Mouse (Mus musculus): ENCODE measurements at regions not wholly inside any gene's neighbourhood (a gene's known extent, or its start where the extent isn't known, plus 50 kb on each side); places are given as distances from the start of the nearest gene placed in this dataset.

- DNase-seq (ENCODE audit: low spot score) = no peak
- Histone ChIP-seq H3K27ac (no peak overlapping the region), H3K36me3 (no peaks in the 10 kb centered on the region), H3K27me3 (ENCODE audit: insufficient read depth, poor library complexity, severe bottlenecking) (no peaks in the 10 kb centered on the region), H3K4me1 (replicated peaks) (no peaks in the 10 kb centered on the region), H3K4me3 (no peak overlapping the region), H3K9me3 (no peaks in the 10 kb centered on the region)
- 69% methylated on average over 6 of the region's 6 CpGs for WGBS
Measured at GRCm38 (mm10) chr8:8115595-8116429, 545.2 kb downstream of the Efnb2 start.

GRCm38 (mm10) chr8:8114604-8115003 is 546.4 kb downstream of the Efnb2 start:
- H3K36me3 ChIP-seq = no peaks in the 10 kb centered on the region
- no peak overlapping the region for H3K27ac ChIP-seq

DNA sequence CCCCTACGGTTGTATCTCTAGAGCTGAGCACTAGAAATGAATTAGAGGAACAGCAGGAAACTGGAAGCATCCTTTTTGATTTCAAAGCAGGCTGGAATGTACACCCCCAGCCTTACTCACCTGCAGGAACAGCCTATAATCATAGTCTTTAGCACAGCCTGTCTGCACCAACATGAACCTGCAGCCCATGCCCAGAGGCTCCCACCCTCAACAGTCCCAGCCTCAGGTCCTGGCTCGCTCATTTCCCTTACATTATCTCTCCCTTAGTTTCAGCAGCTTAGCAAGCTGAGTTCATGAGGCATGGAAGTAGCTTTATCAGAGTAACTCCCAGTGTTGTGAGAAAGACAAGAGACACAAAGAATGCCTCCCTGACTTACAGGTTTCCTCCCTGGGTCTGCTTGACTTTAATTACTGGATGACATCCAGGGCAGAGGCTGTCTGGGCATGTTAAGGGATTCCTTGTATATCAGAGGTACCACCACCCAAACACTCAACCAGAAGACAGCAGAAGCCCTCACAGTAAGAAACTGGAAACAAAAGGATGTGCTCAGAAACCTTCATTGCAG is 551.2 kb downstream of the Efnb2 start:
- WGBS = 74% methylated on average over 2 of the region's 2 CpGs
- H3K4me1 ChIP-seq (replicated peaks) = peaks cover 5% of the 10 kb centered on the region; the same call in 1 of the 2 replicates
- DNase-seq (ENCODE audit: low spot score) = no peak
- no peaks in the 10 kb centered on the region for H3K9me3 ChIP-seq
- peak overlapping the region; percentile 45; the same call in 1 of the 2 replicates for H3K27ac ChIP-seq
- H3K4me3 ChIP-seq = no peak overlapping the region
- no peaks in the 10 kb centered on the region for H3K27me3 ChIP-seq (ENCODE audit: insufficient read depth, poor library complexity, severe bottlenecking)
- no peaks in the 10 kb centered on the region for H3K36me3 ChIP-seq

More at GRCm38 (mm10) chr8:8114604-8115003, 546.4 kb downstream of the Efnb2 start:
- no peak overlapping the region for H3K4me3 ChIP-seq
- H3K9me3 ChIP-seq = no peaks in the 10 kb centered on the region
- H3K4me1 ChIP-seq (replicated peaks) = peaks cover 5% of the 10 kb centered on the region; the same call in 1 of the 2 replicates
- no peak for DNase-seq (ENCODE audit: low spot score)
- 93% methylated on average over 3 of the region's 3 CpGs for WGBS
- no peaks in the 10 kb centered on the region for H3K27me3 ChIP-seq (ENCODE audit: insufficient read depth, poor library complexity, severe bottlenecking)

DNA sequence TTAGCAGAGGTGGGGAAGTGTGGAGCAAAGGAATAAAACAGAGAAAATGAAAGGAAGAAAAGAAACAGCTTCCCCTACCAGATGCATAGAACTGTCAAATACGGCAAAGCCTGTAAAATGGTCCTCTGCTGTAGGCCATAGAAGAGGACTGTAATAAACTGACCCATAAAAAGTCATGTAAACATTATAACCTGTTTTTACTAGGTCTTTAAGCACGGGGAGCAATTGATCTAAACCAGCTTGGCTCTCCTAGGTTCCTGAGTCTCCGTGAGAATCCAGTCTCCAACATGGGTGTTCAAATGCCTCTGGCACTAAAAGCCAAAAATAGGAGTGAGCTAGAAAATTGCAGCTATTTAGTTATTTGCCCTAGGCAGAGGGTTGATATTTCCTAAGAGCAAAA is 557.5 kb downstream of the Efnb2 start:
- no peak overlapping the region for H3K4me3 ChIP-seq
- H3K27ac ChIP-seq = no peak overlapping the region
- WGBS = 85% methylated on average over 3 of the region's 3 CpGs
- H3K36me3 ChIP-seq = no peaks in the 10 kb centered on the region
- no peaks in the 10 kb centered on the region for H3K4me1 ChIP-seq (replicated peaks)
- no peaks in the 10 kb centered on the region for H3K27me3 ChIP-seq (ENCODE audit: insufficient read depth, poor library complexity, severe bottlenecking)
- DNase-seq (ENCODE audit: low spot score) = no peak
- no peaks in the 10 kb centered on the region for H3K9me3 ChIP-seq

DNA sequence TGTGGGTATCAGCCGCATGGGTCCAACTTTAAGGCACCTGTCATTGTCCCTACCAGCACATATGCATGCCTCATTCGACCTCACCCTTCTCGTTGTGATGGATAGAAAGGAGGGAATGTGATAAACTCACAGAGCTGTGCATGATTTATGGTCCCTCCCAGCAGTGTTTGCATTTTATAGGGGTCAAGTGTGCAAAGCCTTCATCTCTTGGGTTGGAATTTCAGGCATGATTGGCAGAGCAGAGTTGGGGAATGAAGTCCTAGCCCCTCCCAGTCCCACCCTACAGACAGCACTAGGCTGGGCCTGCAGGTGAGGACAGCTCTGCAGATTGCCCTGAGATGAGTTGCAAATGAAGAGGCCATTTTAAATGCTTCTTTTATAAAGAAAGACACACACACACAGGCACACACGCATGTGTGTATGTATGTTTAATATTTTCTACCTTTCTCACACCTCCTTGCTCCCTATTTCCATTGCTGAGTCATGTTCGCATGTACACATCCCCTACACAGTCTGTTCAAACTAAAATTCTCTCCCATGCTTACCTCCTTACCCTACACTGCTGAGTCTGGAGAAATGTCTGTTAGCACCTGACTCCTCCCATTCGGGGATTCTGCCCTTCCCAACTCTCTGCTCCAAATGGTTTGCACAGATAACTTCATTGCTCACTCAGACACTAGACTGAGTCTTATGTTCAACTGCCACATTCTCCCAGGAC is 558.9 kb downstream of the Efnb2 start:
- Histone ChIP-seq H3K27me3 (ENCODE audit: insufficient read depth, poor library complexity, severe bottlenecking) (no peaks in the 10 kb centered on the region), H3K27ac (no peak overlapping the region), H3K9me3 (no peaks in the 10 kb centered on the region), H3K36me3 (no peaks in the 10 kb centered on the region), H3K4me3 (no peak overlapping the region), H3K4me1 (replicated peaks) (no peaks in the 10 kb centered on the region)
- DNase-seq (ENCODE audit: low spot score) = no peak
- 76% methylated on average over 6 of the region's 6 CpGs for WGBS

DNA sequence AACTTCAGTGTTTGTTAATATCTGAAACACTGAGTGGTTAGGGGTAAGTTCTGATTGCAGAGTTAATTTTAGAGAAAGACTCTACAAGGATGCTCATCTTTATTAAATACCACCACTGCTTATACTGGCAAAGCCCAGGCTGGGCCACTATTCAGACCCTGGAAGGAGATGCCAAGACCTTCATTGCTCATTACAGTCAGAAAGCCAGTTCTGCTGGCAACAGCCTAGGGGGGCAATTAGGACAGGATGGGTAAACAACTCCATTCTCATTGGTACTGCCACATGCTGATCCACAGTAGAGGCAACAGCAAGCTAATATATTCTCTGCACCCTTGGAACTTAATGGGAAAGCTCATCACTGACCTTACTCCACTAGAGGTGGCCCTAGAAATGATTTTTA is 568.5 kb downstream of the Efnb2 start:
- Histone ChIP-seq H3K27ac (no peak overlapping the region), H3K4me3 (no peak overlapping the region), H3K9me3 (no peaks in the 10 kb centered on the region), H3K27me3 (ENCODE audit: insufficient read depth, poor library complexity, severe bottlenecking) (no peaks in the 10 kb centered on the region), H3K4me1 (replicated peaks) (no peaks in the 10 kb centered on the region), H3K36me3 (no peaks in the 10 kb centered on the region)
- no peak for DNase-seq (ENCODE audit: low spot score)

DNA sequence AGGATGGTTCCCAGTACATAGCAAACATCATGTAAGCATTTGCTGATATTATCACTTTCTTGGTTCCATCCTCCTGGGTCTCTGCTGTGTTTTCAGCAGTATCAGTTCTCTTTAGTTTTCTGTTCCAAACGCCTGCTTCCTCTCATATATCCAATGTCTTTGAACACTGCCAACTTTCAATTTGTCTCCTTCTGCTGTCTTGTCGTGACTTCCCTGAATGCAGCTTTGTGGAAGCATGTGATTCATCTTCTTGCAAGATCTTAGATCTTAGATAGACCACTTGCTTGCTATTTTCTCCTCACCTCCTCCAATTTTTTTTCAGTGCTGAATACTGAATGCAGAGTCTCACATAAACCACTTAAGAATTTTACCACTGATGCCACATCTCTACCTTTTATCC is 576.4 kb downstream of the Efnb2 start:
- Histone ChIP-seq H3K36me3 (no peaks in the 10 kb centered on the region), H3K9me3 (no peaks in the 10 kb centered on the region), H3K4me1 (replicated peaks) (no peaks in the 10 kb centered on the region), H3K27ac (no peak overlapping the region), H3K4me3 (no peak overlapping the region), H3K27me3 (ENCODE audit: insufficient read depth, poor library complexity, severe bottlenecking) (no peaks in the 10 kb centered on the region)
- no peak for DNase-seq (ENCODE audit: low spot score)
- WGBS = 80% methylated on average over 2 of the region's 2 CpGs

- no peak for DNase-seq (ENCODE audit: low spot score)
- H3K27me3 ChIP-seq (ENCODE audit: insufficient read depth, poor library complexity, severe bottlenecking) = no peaks in the 10 kb centered on the region
- 95% methylated on average over 2 of the region's 2 CpGs for WGBS
- no peaks in the 10 kb centered on the region for H3K36me3 ChIP-seq
- H3K27ac ChIP-seq = no peak overlapping the region
- H3K4me1 ChIP-seq (replicated peaks) = no peaks in the 10 kb centered on the region
- H3K4me3 ChIP-seq = no peak overlapping the region
- H3K9me3 ChIP-seq = no peaks in the 10 kb centered on the region
Measured at GRCm38 (mm10) chr8:8064074-8064473, 597.0 kb downstream of the Efnb2 start.

DNA sequence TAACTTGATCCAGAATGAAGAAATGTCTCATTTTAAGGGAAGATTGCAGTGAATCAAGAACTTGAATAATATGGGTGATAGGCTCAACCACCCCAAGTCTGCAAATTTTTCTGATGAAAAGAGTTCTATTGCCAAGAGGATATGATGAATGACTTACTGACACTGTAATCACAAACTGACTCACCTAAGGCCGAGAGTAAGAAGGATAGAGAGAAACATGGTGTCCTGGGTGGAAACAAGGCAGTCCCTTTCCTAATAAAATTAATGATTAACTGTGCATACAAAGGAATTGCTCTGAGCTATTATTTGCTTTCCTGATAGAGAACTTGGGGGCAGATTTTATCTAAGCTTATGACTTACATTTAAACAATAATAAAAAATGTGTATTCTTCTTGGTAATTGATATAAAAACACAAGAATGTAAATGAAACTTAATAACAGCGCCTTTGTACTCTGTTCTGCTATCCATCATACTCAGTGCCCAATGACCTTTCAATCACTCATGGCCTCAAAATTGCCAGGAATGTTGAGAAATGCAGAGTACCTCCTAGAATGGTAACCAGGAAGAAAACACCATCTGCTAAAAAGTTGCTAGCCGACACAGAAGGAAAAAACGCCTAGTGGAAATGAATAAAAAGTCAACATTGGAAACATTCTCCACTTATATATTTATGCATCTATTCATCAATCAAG is 606.7 kb downstream of the Efnb2 start:
- Histone ChIP-seq H3K9me3 (no peaks in the 10 kb centered on the region), H3K4me1 (replicated peaks) (no peaks in the 10 kb centered on the region), H3K4me3 (no peak overlapping the region), H3K27me3 (ENCODE audit: insufficient read depth, poor library complexity, severe bottlenecking) (no peaks in the 10 kb centered on the region; the same call in 1 of the 2 replicates), H3K27ac (no peak overlapping the region), H3K36me3 (no peaks in the 10 kb centered on the region)
- WGBS = 76% methylated on average over 4 of the region's 4 CpGs
- DNase-seq (ENCODE audit: low spot score) = no peak

- Histone ChIP-seq H3K9me3 (no peaks in the 10 kb centered on the region), H3K36me3 (no peaks in the 10 kb centered on the region), H3K27me3 (ENCODE audit: insufficient read depth, poor library complexity, severe bottlenecking) (peaks cover 2% of the 10 kb centered on the region), H3K27ac (no peak overlapping the region), H3K4me3 (no peak overlapping the region), H3K4me1 (replicated peaks) (no peaks in the 10 kb centered on the region)
- DNase-seq (ENCODE audit: low spot score) = no peak
- WGBS = 53% methylated on average over 3 of the region's 3 CpGs
Measured at GRCm38 (mm10) chr8:8051186-8051585, 609.9 kb downstream of the Efnb2 start.

DNA sequence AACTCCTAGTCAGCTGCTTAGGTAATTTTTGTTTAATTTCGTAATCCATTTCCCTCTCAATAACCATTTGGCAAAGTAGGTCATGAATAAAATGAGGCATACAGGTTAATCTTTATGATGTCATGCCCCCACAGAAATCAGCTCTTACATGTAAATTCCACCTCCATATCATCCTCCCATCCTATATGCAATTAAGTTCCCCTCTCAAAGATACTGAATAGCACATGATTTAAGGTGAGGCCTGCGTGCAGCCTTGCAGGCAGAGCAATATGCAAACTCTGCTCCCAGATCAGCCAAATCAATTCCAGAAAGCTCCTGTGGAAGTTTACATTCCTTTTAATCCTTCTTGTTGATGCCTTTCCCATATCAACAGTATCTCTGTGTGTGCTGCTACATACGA is 610.3 kb downstream of the Efnb2 start:
- Histone ChIP-seq H3K36me3 (no peaks in the 10 kb centered on the region), H3K9me3 (no peaks in the 10 kb centered on the region), H3K27me3 (ENCODE audit: insufficient read depth, poor library complexity, severe bottlenecking) (peaks cover 6% of the 10 kb centered on the region), H3K4me3 (no peak overlapping the region), H3K27ac (no peak overlapping the region), H3K4me1 (replicated peaks) (no peaks in the 10 kb centered on the region)
- DNase-seq (ENCODE audit: low spot score) = no peak
- 66% methylated on average over 3 of the region's 3 CpGs for WGBS

DNA sequence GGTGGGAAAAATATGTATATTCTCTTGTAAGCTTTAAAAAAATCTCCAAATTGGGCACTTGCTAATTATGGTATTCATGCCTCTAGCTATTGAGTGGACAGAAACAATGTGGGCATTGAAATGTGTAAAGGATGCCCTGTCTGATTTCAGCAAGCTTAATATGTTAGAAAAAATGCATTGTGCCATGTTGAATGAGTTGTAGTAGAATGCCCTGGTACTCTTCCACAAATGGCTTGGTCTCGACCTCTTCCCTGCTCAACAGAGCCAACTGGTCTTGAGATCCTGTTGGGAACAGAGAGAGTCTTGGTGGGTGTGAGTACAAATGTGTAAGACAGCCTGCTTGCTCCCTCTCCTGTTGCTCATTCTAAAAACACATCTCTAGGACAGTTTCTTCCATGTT is 616.1 kb downstream of the Efnb2 start:
- Histone ChIP-seq H3K36me3 (no peaks in the 10 kb centered on the region), H3K4me3 (no peak overlapping the region), H3K27ac (no peak overlapping the region), H3K4me1 (replicated peaks) (no peaks in the 10 kb centered on the region), H3K27me3 (ENCODE audit: insufficient read depth, poor library complexity, severe bottlenecking) (peaks cover 60% of the 10 kb centered on the region), H3K9me3 (no peaks in the 10 kb centered on the region)
- no peak for DNase-seq (ENCODE audit: low spot score)
- 57% methylated on average over 1 of the region's 1 CpGs for WGBS

DNA sequence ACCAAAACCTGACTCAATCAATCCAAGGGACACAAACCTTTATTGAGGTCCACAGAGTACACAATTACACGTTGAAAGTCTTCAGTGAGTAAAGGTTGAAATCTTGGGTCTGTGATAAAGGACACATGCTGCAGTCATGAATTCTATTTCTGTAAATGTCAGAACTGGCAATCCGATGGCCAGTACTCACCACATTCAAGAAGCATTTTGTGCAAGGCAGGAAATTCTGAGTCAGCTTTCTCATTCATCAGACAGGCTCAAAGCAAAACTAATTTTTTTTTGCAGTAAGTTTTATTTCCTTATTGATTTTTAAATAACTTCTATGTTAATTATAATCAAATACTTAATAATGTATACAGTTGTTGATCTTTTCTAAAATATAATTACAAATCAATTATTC is 616.7 kb downstream of the Efnb2 start:
- DNase-seq (ENCODE audit: low spot score) = no peak
- 89% methylated on average over 2 of the region's 2 CpGs for WGBS

More for the DNA sequence above, 616.7 kb downstream of the Efnb2 start:
- Histone ChIP-seq H3K27me3 (ENCODE audit: insufficient read depth, poor library complexity, severe bottlenecking) (peaks cover 64% of the 10 kb centered on the region), H3K4me3 (no peak overlapping the region), H3K4me1 (replicated peaks) (no peaks in the 10 kb centered on the region), H3K9me3 (no peaks in the 10 kb centered on the region), H3K27ac (no peak overlapping the region), H3K36me3 (no peaks in the 10 kb centered on the region)

All from hindbrain, embryonic 10.5 days (tissue).